Mouse (Mus musculus): Measurements from ENCODE around the gene Chst3.

Gene Chst3

GRCm38 (mm10) chr10:60210468-60210867 is 8.6 kb downstream of the Chst3 start:
- Histone ChIP-seq H3K4me1 (replicated peaks; ENCODE audit: low read depth, low read length) (peaks cover 57% of the 10 kb centered on the region), H3K9me3 (ENCODE audit: low read length) (peaks cover 3% of the 10 kb centered on the region), H3K4me3 (replicated peaks; ENCODE audit: low read length) (no peak overlapping the region), H3K27me3 (ENCODE audit: insufficient read depth, low read length) (peaks cover 12% of the 10 kb centered on the region; the same call in 1 of the 2 replicates), H3K36me3 (ENCODE audit: insufficient read depth, low read length) (no peaks in the 10 kb centered on the region)
- TF ChIP-seq POU5F1 (IDR thresholded peaks at IDR 0.05; ENCODE audit: borderline replicate concordance, low read length) (no peak), NANOG (IDR thresholded peaks at IDR 0.05; ENCODE audit: borderline replicate concordance, low read length) (no peak), CTCF (conservative IDR thresholded peaks at IDR 0.05; ENCODE audit: low read length) (no peak)

- peaks cover 48% of the 10 kb centered on the region for H3K4me1 ChIP-seq (replicated peaks; ENCODE audit: low read depth, low read length)
- H3K9me3 ChIP-seq (ENCODE audit: low read length): no peaks in the 10 kb centered on the region
- H3K4me3 ChIP-seq (replicated peaks; ENCODE audit: low read length): no peak overlapping the region
- H3K36me3 ChIP-seq (ENCODE audit: insufficient read depth, low read length): no peaks in the 10 kb centered on the region
- TF ChIP-seq POU5F1 (IDR thresholded peaks at IDR 0.05; ENCODE audit: borderline replicate concordance, low read length): no peak
- TF ChIP-seq CTCF (conservative IDR thresholded peaks at IDR 0.05; ENCODE audit: low read length): no peak
- no peak for TF ChIP-seq NANOG (IDR thresholded peaks at IDR 0.05; ENCODE audit: borderline replicate concordance, low read length)
- 0 out of 2 replicates have a peak, but pooled peaks cover 5% of the 10 kb centered on the region for H3K27me3 ChIP-seq (ENCODE audit: insufficient read depth, low read length)
These were observed 9.8 kb downstream of the Chst3 start for GRCm38 (mm10) chr10:60209237-60209636.

- H3K27me3 ChIP-seq (ENCODE audit: insufficient read depth, low read length): peaks cover 8% of the 10 kb centered on the region; the same call in 1 of the 2 replicates
- H3K9me3 ChIP-seq (ENCODE audit: low read length): no peaks in the 10 kb centered on the region
- H3K4me3 ChIP-seq (replicated peaks; ENCODE audit: low read length): no peak overlapping the region
- H3K4me1 ChIP-seq (replicated peaks; ENCODE audit: low read depth, low read length): peaks cover 45% of the 10 kb centered on the region
- no peaks in the 10 kb centered on the region for H3K36me3 ChIP-seq (ENCODE audit: insufficient read depth, low read length)
- TF ChIP-seq NANOG (IDR thresholded peaks at IDR 0.05; ENCODE audit: borderline replicate concordance, low read length): no peak
- no peak for TF ChIP-seq POU5F1 (IDR thresholded peaks at IDR 0.05; ENCODE audit: borderline replicate concordance, low read length)
- no peak for TF ChIP-seq CTCF (conservative IDR thresholded peaks at IDR 0.05; ENCODE audit: low read length)
These were observed 11.8 kb downstream of the Chst3 start for GRCm38 (mm10) chr10:60207166-60207705.

- Histone ChIP-seq H3K9me3 (ENCODE audit: low read length) (no peaks in the 10 kb centered on the region), H3K36me3 (ENCODE audit: insufficient read depth, low read length) (no peaks in the 10 kb centered on the region), H3K4me1 (replicated peaks; ENCODE audit: low read depth, low read length) (peaks cover 44% of the 10 kb centered on the region), H3K4me3 (replicated peaks; ENCODE audit: low read length) (no peak overlapping the region), H3K27me3 (ENCODE audit: insufficient read depth, low read length) (peaks cover 7% of the 10 kb centered on the region; the same call in 1 of the 2 replicates)
- no peak for TF ChIP-seq POU5F1 (IDR thresholded peaks at IDR 0.05; ENCODE audit: borderline replicate concordance, low read length)
- TF ChIP-seq NANOG (IDR thresholded peaks at IDR 0.05; ENCODE audit: borderline replicate concordance, low read length): no peak
- TF ChIP-seq CTCF (conservative IDR thresholded peaks at IDR 0.05; ENCODE audit: low read length): no peak
These were observed 13.3 kb downstream of the Chst3 start for GRCm38 (mm10) chr10:60205601-60206241.

- Histone ChIP-seq H3K36me3 (ENCODE audit: insufficient read depth, low read length) (no peaks in the 10 kb centered on the region), H3K27me3 (ENCODE audit: insufficient read depth, low read length) (peaks cover 11% of the 10 kb centered on the region), H3K4me1 (replicated peaks; ENCODE audit: low read depth, low read length) (peaks cover 41% of the 10 kb centered on the region), H3K4me3 (replicated peaks; ENCODE audit: low read length) (no peak overlapping the region), H3K9me3 (ENCODE audit: low read length) (no peaks in the 10 kb centered on the region)
- TF ChIP-seq CTCF (conservative IDR thresholded peaks at IDR 0.05; ENCODE audit: low read length) (no peak), POU5F1 (IDR thresholded peaks at IDR 0.05; ENCODE audit: borderline replicate concordance, low read length) (no peak), NANOG (IDR thresholded peaks at IDR 0.05; ENCODE audit: borderline replicate concordance, low read length) (no peak)
These were observed 16.3 kb downstream of the Chst3 start for GRCm38 (mm10) chr10:60202785-60203184.

GRCm38 (mm10) chr10:60200996-60201395 is 18.1 kb downstream of the Chst3 start:
- Histone ChIP-seq H3K4me1 (replicated peaks; ENCODE audit: low read depth, low read length) (peaks cover 27% of the 10 kb centered on the region), H3K27me3 (ENCODE audit: insufficient read depth, low read length) (peaks cover 16% of the 10 kb centered on the region), H3K4me3 (replicated peaks; ENCODE audit: low read length) (no peak overlapping the region), H3K36me3 (ENCODE audit: insufficient read depth, low read length) (no peaks in the 10 kb centered on the region), H3K9me3 (ENCODE audit: low read length) (no peaks in the 10 kb centered on the region)
- TF ChIP-seq NANOG (IDR thresholded peaks at IDR 0.05; ENCODE audit: borderline replicate concordance, low read length): no peak
- no peak for TF ChIP-seq CTCF (conservative IDR thresholded peaks at IDR 0.05; ENCODE audit: low read length)

GRCm38 (mm10) chr10:60199378-60199777 is 19.7 kb downstream of the Chst3 start:
- H3K36me3 ChIP-seq (ENCODE audit: insufficient read depth, low read length): no peaks in the 10 kb centered on the region
- no peak for TF ChIP-seq NANOG (IDR thresholded peaks at IDR 0.05; ENCODE audit: borderline replicate concordance, low read length)
- no peak for TF ChIP-seq POU5F1 (IDR thresholded peaks at IDR 0.05; ENCODE audit: borderline replicate concordance, low read length)
- no peak for TF ChIP-seq CTCF (conservative IDR thresholded peaks at IDR 0.05; ENCODE audit: low read length)
- no peak overlapping the region for H3K4me3 ChIP-seq (replicated peaks; ENCODE audit: low read length)
- H3K4me1 ChIP-seq (replicated peaks; ENCODE audit: low read depth, low read length): peaks cover 30% of the 10 kb centered on the region
- H3K27me3 ChIP-seq (ENCODE audit: insufficient read depth, low read length): peaks cover 18% of the 10 kb centered on the region
- H3K9me3 ChIP-seq (ENCODE audit: low read length): no peaks in the 10 kb centered on the region

GRCm38 (mm10) chr10:60197406-60197821 is 21.6 kb downstream of the Chst3 start:
- Histone ChIP-seq H3K4me3 (replicated peaks; ENCODE audit: low read length) (no peak overlapping the region), H3K36me3 (ENCODE audit: insufficient read depth, low read length) (no peaks in the 10 kb centered on the region), H3K4me1 (replicated peaks; ENCODE audit: low read depth, low read length) (peaks cover 29% of the 10 kb centered on the region), H3K27me3 (ENCODE audit: insufficient read depth, low read length) (peaks cover 21% of the 10 kb centered on the region), H3K9me3 (ENCODE audit: low read length) (no peaks in the 10 kb centered on the region)
- no peak for TF ChIP-seq POU5F1 (IDR thresholded peaks at IDR 0.05; ENCODE audit: borderline replicate concordance, low read length)
- TF ChIP-seq CTCF (conservative IDR thresholded peaks at IDR 0.05; ENCODE audit: low read length): no peak
- no peak for TF ChIP-seq NANOG (IDR thresholded peaks at IDR 0.05; ENCODE audit: borderline replicate concordance, low read length)
